Mouse (Mus musculus) 416B (cell line): ENCODE results near the gene Aaed1.
A peak's percentile ranks its signal among the peaks of the same experiment; 100 is the strongest.

ENCODE experiments used
- DNase-seq: peaks from one replicate; pipeline ENCODE4 v3.0.0; 2011; ENCODE audit warnings: low read depth

The Aaed1 gene

DNA sequence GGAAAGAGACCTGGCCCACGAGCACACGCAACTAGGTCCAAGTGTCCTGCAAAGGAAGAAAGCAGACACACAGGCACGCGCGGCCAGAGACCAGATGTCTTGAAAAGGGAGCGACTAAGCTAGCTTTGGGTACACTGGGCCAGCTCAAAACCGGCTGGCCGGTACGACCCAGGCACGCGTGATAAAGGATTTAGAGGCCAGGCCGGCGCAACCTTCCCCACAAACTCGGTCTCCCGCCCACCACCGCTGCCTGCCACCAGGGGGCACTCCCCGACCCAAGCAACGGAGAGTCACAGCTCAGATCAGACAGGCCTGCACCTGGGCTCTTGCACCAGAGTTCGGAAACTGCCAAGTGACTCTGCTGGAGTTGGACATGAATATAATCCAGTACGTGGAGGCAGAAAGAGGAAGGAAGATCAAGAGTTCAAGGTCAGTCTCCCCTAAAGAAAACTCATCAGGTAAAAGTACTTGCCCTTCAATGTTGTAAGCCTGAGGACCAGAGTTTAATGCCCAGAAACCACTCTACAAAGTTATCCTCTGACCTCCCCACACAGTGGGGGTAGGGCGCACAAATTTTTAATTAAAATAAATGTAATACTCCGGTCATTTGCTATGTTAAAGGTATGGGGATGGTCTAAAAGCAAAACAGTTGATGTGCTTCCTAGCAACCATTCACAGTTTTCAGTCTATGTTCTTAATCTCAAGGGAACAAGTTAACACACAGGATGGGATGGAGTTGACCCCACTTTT lies 63.6 kb downstream of the Aaed1 start:
- DNase-seq = peak; percentile 85

DNA sequence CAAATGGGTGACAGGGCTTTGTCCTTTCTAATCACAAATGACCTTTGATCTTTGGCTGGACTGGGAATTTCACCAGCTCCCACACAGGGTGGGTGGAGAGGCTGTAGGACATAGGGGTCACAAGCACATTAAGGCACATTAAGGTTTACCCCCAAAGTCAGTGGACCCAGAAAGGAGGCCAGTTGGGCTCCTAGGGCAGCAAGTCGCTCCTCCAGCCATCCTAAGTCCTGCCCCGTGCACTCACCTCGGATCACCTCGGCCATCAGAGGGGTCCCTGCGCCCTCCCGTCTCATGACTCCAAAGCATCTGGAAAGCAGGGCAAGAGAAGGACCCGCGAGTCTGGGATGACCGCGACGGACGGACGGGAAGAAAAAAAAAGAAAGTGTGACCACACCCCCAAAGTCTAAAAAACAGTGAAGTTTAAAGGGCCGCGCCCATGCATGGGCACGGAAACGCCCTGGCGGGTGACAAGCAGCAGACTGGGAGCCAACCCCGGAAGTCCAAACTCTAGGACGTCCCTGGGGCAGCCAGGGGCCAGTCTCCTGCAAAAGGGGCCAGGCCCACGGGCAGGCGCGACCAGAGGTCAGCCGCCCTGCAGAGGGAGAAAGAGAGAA lies 64.2 kb downstream of the Aaed1 start:
- peak; percentile 81 for DNase-seq

DNA sequence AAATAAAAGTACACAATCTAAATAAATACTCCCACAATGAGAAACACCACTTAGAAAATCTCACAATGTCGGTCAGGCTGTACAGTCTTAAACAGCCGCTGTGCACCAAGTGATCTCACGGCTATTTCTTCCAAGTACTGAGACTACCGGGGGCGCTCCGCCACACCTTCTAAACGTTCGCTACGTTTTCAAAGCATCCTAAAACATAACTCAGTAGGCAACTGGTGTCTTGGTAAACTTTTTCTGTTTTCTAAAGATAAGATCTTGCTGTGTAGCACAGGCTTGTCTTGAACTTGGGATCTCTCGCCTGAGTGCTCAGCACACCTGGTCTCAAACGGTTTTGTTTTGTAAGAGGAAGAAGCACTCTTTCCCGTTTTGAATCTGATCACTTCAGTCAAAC lies 66.4 kb downstream of the Aaed1 start:
- no peak for DNase-seq

DNA sequence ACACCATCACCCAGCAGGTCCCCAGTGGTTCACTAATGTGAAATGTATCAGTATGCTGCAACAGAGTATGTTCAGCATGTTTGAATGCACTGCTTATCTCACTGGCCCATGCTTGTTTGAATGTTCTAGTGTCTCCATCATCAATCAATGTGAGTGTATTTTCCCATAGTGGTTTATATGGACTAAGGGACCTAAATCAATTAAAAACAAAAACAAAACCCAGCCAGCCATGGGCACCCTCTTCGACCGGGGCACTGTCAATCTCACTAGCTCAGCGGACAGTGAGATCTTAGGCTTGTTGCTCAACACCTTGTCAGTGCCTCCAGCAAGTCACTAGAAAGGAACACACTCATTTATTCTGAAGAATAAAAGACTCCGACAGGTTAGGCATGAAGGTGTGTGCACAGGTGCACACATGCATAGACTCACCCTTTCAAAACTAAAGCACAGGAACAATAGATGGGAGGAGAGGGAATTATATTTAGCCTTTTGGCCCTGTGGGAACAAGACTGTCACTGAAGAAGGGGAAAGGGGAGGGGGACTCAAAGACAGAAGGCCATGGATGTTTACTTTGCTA lies 67.7 kb downstream of the Aaed1 start:
- no peak for DNase-seq

DNA sequence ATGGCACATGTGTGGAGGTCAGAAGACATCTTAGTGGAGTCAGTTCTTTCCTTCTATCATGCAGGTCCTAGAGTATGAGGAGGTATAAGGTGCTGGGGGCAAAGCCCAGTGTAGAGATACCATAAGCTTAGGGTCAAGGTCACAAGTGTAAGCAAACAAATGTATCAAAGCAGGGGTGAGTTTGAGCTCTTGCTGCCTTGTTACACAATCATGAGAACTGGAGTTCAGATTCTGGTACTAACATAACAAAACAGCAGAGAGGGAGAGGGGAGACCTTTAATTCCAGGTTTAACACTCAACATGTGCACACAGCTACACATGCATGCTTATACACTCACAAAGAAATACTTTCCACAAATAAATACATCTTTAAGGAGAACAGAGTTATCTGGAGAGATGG lies 69.8 kb downstream of the Aaed1 start:
- no peak for DNase-seq

DNA sequence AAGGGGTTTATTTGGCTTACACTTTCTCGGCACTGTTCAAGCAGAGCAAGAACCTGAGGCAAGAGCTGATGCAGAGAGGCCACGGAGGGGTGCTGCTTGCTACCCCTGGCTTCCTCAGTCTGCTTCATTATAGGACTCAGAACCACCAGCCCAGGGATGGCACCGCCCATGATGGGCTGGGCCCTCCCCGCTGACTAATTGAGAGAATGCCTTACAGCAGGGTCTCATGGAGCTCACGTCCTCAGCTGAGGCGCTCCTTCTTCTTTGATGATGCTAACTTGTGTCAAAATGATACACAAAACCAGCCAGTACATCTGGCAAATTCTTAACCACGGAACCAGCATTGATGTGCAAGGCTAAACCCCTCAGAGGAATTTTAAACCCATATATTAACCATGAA lies 71.9 kb downstream of the Aaed1 start:
- DNase-seq = no peak

DNA sequence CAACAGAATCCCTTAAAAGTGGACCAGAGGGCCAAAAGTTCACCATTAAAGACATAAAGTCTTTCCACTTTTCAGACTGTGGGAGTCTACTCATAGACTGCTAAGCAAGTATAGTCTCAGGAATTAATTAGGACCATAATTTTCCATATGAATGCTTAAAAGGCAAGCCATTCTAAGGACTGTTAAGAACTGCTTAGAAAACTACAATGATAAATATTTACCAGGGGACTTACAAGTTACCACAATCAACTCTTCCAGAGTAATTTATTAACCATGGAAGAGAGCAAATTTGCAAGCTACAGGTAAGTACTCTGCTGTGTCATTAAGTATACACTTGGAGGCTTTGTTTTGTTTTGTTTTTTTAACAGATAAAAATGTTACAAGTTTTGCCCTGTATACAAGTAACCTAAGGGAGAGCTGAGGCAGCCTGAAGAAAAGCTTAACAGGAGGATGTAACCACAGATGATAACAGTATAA lies 74.8 kb downstream of the Aaed1 start:
- no peak for DNase-seq

DNA sequence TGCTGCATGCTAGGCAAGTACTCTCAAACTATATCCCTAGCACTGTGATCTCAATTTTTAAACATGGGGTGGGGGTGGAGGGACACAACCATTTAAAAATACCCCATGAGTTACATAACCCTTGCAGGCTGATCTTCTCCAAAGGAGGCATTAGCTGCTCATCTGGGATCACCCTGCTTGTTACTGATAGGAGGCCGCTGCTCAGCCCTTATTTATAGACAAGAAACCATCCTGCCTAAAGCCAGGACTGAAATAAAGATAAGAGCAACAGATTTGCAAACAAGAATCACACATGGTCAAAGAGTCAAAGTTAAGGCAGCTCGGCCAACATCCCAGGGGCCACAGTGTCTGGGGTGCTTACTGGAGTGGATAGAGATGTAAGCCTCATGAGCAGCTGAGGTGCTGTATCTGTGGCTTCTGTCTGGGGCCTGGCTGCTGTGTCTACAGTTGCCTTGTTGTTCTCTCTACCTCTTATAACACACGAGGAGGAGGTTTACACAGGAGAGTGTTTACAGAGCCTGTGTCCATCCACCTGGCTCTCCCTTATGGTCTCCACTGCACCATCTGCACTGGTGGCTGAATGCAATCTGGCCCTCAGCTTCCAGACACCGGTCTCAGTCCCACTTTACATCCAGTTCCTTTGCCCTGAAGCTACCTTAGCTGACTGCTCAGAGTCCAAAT lies 75.4 kb downstream of the Aaed1 start:
- no peak for DNase-seq

DNA sequence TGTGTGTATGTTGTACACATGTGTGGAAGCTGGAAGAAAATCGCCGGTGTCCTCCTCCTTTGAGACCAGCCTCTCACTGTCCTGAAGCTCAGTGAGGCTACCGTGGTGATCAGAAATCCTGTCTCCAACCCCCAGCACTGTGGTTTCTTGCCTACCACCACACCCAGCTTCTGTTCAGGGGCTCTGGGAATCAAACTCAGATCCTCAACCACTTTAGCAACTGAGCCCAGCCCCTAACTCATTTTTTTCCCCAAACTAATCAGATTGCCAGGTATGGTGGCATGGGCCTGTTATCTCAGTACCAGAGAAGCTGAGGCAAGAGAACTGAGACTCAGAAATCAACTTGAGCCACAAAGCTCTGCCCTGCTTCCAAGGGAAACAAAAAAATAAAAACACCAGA lies 76.7 kb downstream of the Aaed1 start:
- DNase-seq = no peak

DNA sequence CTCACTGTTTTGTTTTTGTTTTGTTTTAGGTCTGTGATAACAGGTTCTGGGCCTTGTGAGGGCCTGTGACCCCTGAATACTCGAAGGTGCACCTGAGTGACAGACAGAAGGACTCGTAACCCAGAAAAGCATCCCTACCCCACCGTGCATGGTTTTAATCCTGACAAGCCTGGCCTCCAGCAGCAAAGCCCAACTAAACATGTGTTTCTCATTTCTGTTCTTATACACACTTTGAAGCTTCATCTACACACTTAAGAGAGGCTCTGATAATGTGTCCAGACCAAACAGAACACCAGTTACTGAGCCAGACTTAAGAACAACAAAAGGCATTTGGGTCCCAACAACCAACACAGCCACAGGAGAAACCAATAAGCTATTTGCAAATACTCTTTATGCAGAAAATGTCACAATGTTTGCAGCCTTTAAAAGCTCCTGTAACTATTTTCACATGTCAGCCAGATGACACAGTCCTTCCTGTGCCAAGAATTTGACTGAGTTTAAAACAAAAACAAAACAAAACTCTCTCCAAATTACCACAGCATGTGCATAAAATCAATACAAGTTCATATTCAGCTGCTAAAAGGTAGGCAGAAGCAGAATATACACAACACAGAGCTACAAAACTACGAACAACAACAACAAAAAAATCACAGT lies 77.3 kb downstream of the Aaed1 start:
- no peak for DNase-seq

DNA sequence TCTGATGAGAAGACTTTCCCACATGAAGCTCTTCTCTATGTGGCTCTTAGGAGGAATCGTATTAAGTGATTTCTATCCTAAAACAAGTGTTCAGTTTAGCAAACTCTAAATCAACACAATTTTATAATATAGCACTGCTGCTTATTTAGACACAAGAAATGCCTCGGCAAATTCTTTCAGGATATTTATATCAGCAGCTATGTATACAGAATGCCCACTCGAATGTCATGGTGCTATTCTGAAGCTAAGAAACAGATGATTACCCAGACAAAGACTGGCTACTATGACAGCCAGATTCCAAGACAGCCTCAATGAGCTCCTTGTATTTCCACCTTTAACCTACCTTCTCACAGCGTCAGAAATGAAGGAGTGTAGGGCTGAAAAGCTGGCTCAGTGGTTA lies 79.4 kb downstream of the Aaed1 start:
- DNase-seq = no peak

DNA sequence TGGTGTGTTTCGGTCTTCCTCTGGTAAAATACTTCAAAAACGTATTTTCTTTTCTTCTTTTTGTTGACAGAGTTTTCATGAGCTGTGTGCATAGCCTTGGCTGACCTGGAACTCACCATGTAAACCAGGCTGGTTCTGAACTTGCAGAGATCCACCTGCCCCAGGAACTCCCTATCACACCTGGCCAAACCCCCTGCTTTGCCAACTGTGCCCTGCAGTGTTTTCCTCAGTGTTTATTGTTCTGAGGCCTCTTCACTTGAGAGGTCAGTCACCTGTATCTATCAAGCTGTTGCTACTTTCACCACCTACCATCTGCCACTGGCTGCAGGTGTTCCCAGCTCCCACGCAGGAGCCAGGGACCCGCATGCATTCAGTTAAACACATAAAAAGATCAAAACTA lies 85.8 kb downstream of the Aaed1 start:
- DNase-seq = no peak

DNA sequence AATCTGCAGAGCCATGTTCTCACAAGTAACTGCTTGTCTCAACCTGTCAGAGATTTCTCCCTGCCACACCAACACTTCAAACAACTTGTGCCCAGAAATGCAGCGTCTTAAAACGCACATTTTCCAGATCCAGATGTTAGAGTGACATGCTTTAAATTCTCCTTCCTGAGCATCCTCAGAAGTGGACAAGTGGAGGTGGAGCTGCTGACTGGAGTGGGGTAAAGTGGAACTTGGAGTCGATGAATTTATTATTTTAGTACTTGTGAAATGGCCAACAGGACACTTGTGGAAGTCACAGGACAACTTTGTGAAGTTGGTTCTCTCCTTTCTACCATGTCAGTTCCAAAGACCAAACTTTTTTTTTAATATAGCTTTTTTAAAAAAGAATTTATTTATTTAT lies 86.8 kb downstream of the Aaed1 start:
- DNase-seq = no peak
